Mouse (Mus musculus) testis, adult 2 months (tissue): ENCODE data around the gene Qrich2.

Experiments used
- CTCF ChIP-seq: fragments of 200-500 bp; IDR thresholded peaks from 2 replicates; pipeline ENCODE4 v1.5.1; 2012; ENCODE audit warnings: low read depth, mild to moderate bottlenecking, inconsistent platforms, low read length, moderate library complexity; ENCODE audit not compliant: control insufficient read depth, insufficient read depth, insufficient replicate concordance
- POLR2A ChIP-seq: fragments of 200-500 bp; IDR thresholded peaks from 2 replicates; pipeline ENCODE4 v1.6.1; 2012; ENCODE audit warnings: low read depth, mild to moderate bottlenecking, inconsistent platforms, low read length, moderate library complexity; ENCODE audit not compliant: control insufficient read depth

DNA sequence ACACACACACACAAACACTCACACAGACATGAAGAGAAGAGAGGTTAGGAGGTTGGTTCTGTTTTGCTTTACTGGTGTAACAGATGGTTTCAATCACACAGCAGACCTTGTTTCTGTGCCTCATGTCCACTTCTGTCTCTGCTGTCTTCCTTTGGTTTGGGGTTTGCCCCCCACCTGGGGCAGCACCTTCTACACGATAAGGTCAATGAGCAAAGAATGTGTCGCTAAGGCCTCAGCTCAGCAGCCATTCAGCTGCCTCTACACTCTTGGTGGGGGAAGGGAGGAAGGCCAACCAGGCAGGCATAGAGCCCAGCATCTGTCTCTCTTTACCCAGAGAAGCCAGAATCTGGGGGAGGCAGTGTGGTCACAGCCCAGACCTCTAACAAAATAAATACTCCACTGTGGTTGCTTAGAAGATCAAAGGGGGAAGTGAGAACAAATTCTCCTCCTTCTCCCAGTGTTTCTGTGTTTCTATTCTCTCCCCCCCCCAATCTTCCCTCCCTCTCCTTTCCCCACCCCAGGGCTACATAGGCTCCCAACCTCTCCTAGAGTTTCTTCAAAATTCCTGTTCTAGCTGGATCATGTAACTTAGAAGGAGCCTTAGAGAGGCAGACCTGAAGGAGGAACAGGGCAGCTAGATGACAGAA is 47.7 kb downstream of the Qrich2 start:
- TF ChIP-seq CTCF (no peak), POLR2A (no peak)
